Mouse (Mus musculus) intestine, embryonic 15.5 days (tissue): ENCODE results near the gene Tom1l1. TPM values are rescaled to one million over a fixed set of nuclear protein-coding genes. Genes with fewer than 3 reads are reported as not detected.

Experiments used
- ATAC-seq: fragments of 200-750 bp; cut with Nextera tagmentation; 2 replicates; pipeline ENCODE4 v1.8.0; 2017; ENCODE audit warnings: moderate TSS enrichment, moderate library complexity
- H3K27ac ChIP-seq: fragments of 300-500 bp; sonication (generic); 2 replicates; pipeline ENCODE4 v1.5.1; 2015; ENCODE audit warnings: mild to moderate bottlenecking, inconsistent platforms
- H3K27me3 ChIP-seq: fragments of 300-500 bp; sonication (generic); replicated peaks from 2 replicates; pipeline ENCODE4 v1.6.1; 2015; ENCODE audit warnings: inconsistent platforms
- H3K36me3 ChIP-seq: fragments of 300-500 bp; sonication (generic); 2 replicates; pipeline ENCODE4 v1.6.1; 2015; ENCODE audit warnings: inconsistent platforms
- H3K4me1 ChIP-seq: fragments of 300-500 bp; sonication (generic); replicated peaks from 2 replicates; pipeline ENCODE4 v1.6.1; 2015; ENCODE audit warnings: inconsistent platforms
- H3K4me2 ChIP-seq: fragments of 300-500 bp; sonication (generic); replicated peaks from 2 replicates; pipeline ENCODE4 v1.6.1; 2015; ENCODE audit warnings: mild to moderate bottlenecking, inconsistent platforms
- H3K4me3 ChIP-seq: fragments of 300-500 bp; sonication (generic); replicated peaks from 2 replicates; pipeline ENCODE4 v1.5.1; 2015; ENCODE audit warnings: inconsistent platforms
- H3K9ac ChIP-seq: fragments of 300-500 bp; sonication (generic); 2 replicates; pipeline ENCODE4 v1.6.1; 2015; ENCODE audit warnings: inconsistent platforms
- H3K9me3 ChIP-seq: fragments of 300-500 bp; sonication (generic); 2 replicates; pipeline ENCODE4 v1.6.1; 2016; ENCODE audit warnings: inconsistent platforms
- WGBS: fragments of 180-500 bp; shearing (Covaris S2); methylation state at CpG from one replicate; pipeline ENCODE4 v1.1.7; 2015; 5-methylcytosine and 5-hydroxymethylcytosine counted together
- polyA plus RNA-seq: library from polyadenylated mRNA; unstranded; fragments of >200 nt; fragmentation: Nextera tagmentation; extraction: Ambion mirVana; gene quantifications from 2 replicates; pipeline ENCODE4 v1.2.1, GENCODE M21; 2015

Gene Tom1l1
- polyA plus RNA-seq, 1 experiment from 2014 or later = 59.6 TPM

GRCm38 (mm10) chr11:90634661-90635060 lies 53.5 kb downstream of the Tom1l1 start:
- Histone ChIP-seq H3K9me3 (no peaks in the 10 kb centered on the region), H3K9ac (no peak overlapping the region), H3K4me1 (no peaks in the 10 kb centered on the region), H3K27ac (no peak overlapping the region), H3K36me3 (no peaks in the 10 kb centered on the region), H3K27me3 (no peaks in the 10 kb centered on the region), H3K4me3 (no peak overlapping the region), H3K4me2 (no peak overlapping the region)
- no peak for ATAC-seq
- WGBS = 88% methylated on average over 3 of the region's 3 CpGs

- Histone ChIP-seq H3K36me3 (no peaks in the 10 kb centered on the region), H3K9ac (no peak overlapping the region), H3K4me3 (no peak overlapping the region), H3K27me3 (no peaks in the 10 kb centered on the region), H3K27ac (no peak overlapping the region), H3K9me3 (no peaks in the 10 kb centered on the region), H3K4me2 (no peak overlapping the region), H3K4me1 (no peaks in the 10 kb centered on the region)
- ATAC-seq = no peak
- WGBS = 83% methylated on average over 2 of the region's 2 CpGs
Measured at GRCm38 (mm10) chr11:90632480-90632879, 55.7 kb downstream of the Tom1l1 start.

- Histone ChIP-seq H3K36me3 (no peaks in the 10 kb centered on the region), H3K4me2 (no peak overlapping the region), H3K4me1 (no peaks in the 10 kb centered on the region), H3K27ac (no peak overlapping the region), H3K9ac (no peak overlapping the region), H3K9me3 (no peaks in the 10 kb centered on the region), H3K27me3 (no peaks in the 10 kb centered on the region), H3K4me3 (no peak overlapping the region)
- WGBS = 79% methylated on average over 1 of the region's 1 CpGs
- no peak for ATAC-seq
Measured at GRCm38 (mm10) chr11:90627751-90628150, 60.4 kb downstream of the Tom1l1 start.

- 88% methylated on average over 1 of the region's 1 CpGs for WGBS
- H3K27me3 ChIP-seq = no peaks in the 10 kb centered on the region
- H3K36me3 ChIP-seq = no peaks in the 10 kb centered on the region
- H3K4me2 ChIP-seq = no peak overlapping the region
- H3K9me3 ChIP-seq = no peaks in the 10 kb centered on the region
- H3K4me3 ChIP-seq = no peak overlapping the region
- H3K4me1 ChIP-seq = no peaks in the 10 kb centered on the region
- no peak overlapping the region for H3K27ac ChIP-seq
- no peak overlapping the region for H3K9ac ChIP-seq
- ATAC-seq = no peak
Measured at GRCm38 (mm10) chr11:90625174-90625573, 63.0 kb downstream of the Tom1l1 start.

GRCm38 (mm10) chr11:90623477-90623876 lies 64.7 kb downstream of the Tom1l1 start:
- Histone ChIP-seq H3K4me1 (no peaks in the 10 kb centered on the region), H3K9ac (no peak overlapping the region), H3K9me3 (no peaks in the 10 kb centered on the region), H3K36me3 (no peaks in the 10 kb centered on the region), H3K4me3 (no peak overlapping the region), H3K4me2 (no peak overlapping the region), H3K27ac (no peak overlapping the region), H3K27me3 (no peaks in the 10 kb centered on the region)
- ATAC-seq = no peak
- WGBS = 57% methylated on average over 6 of the region's 6 CpGs

GRCm38 (mm10) chr11:90622500-90622899 lies 65.7 kb downstream of the Tom1l1 start:
- H3K9ac ChIP-seq = no peak overlapping the region
- H3K9me3 ChIP-seq = no peaks in the 10 kb centered on the region
- H3K4me3 ChIP-seq = no peak overlapping the region
- no peaks in the 10 kb centered on the region for H3K27me3 ChIP-seq
- 91% methylated on average over 7 of the region's 7 CpGs for WGBS
- ATAC-seq = no peak
- H3K4me2 ChIP-seq = no peak overlapping the region
- H3K4me1 ChIP-seq = no peaks in the 10 kb centered on the region
- no peaks in the 10 kb centered on the region for H3K36me3 ChIP-seq
- no peak overlapping the region for H3K27ac ChIP-seq

GRCm38 (mm10) chr11:90622044-90622443 lies 66.1 kb downstream of the Tom1l1 start:
- H3K27me3 ChIP-seq = no peaks in the 10 kb centered on the region
- H3K4me2 ChIP-seq = no peak overlapping the region
- no peak overlapping the region for H3K4me3 ChIP-seq
- no peak for ATAC-seq
- 91% methylated on average over 12 of the region's 12 CpGs for WGBS
- H3K4me1 ChIP-seq = no peaks in the 10 kb centered on the region
- H3K36me3 ChIP-seq = no peaks in the 10 kb centered on the region
- no peak overlapping the region for H3K9ac ChIP-seq
- no peaks in the 10 kb centered on the region for H3K9me3 ChIP-seq
- H3K27ac ChIP-seq = no peak overlapping the region

- Histone ChIP-seq H3K9me3 (no peaks in the 10 kb centered on the region), H3K27me3 (no peaks in the 10 kb centered on the region), H3K36me3 (no peaks in the 10 kb centered on the region), H3K4me2 (no peak overlapping the region), H3K4me1 (no peaks in the 10 kb centered on the region), H3K4me3 (no peak overlapping the region), H3K27ac (no peak overlapping the region), H3K9ac (no peak overlapping the region)
- ATAC-seq = no peak
Measured at GRCm38 (mm10) chr11:90616431-90616830, 71.7 kb downstream of the Tom1l1 start.

- 88% methylated on average over 6 of the region's 6 CpGs for WGBS
- H3K36me3 ChIP-seq = no peaks in the 10 kb centered on the region
- no peak for ATAC-seq
Measured at GRCm38 (mm10) chr11:90614743-90615142, 73.4 kb downstream of the Tom1l1 start.

GRCm38 (mm10) chr11:90612118-90612517 lies 76.0 kb downstream of the Tom1l1 start:
- no peak overlapping the region for H3K9ac ChIP-seq
- no peak overlapping the region for H3K4me2 ChIP-seq
- no peaks in the 10 kb centered on the region for H3K9me3 ChIP-seq
- ATAC-seq = no peak
- H3K4me1 ChIP-seq = no peaks in the 10 kb centered on the region
- H3K27me3 ChIP-seq = no peaks in the 10 kb centered on the region
- H3K36me3 ChIP-seq = no peaks in the 10 kb centered on the region
- H3K27ac ChIP-seq = no peak overlapping the region
- no peak overlapping the region for H3K4me3 ChIP-seq

More at GRCm38 (mm10) chr11:90614743-90615142, 73.4 kb downstream of the Tom1l1 start:
- Histone ChIP-seq H3K9me3 (no peaks in the 10 kb centered on the region), H3K9ac (no peak overlapping the region), H3K27ac (no peak overlapping the region), H3K27me3 (no peaks in the 10 kb centered on the region), H3K4me2 (no peak overlapping the region), H3K4me3 (no peak overlapping the region), H3K4me1 (no peaks in the 10 kb centered on the region)

GRCm38 (mm10) chr11:90603066-90603465 lies 85.1 kb downstream of the Tom1l1 start:
- no peaks in the 10 kb centered on the region for H3K4me1 ChIP-seq
- H3K27me3 ChIP-seq = no peaks in the 10 kb centered on the region
- no peak for ATAC-seq
- no peak overlapping the region for H3K27ac ChIP-seq
- H3K9ac ChIP-seq = no peak overlapping the region
- H3K4me3 ChIP-seq = no peak overlapping the region
- WGBS = 54% methylated on average over 2 of the region's 2 CpGs
- no peak overlapping the region for H3K4me2 ChIP-seq
- no peaks in the 10 kb centered on the region for H3K9me3 ChIP-seq
- H3K36me3 ChIP-seq = 0 out of 2 replicates have a peak, but pooled peaks cover 3% of the 10 kb centered on the region

GRCm38 (mm10) chr11:90595826-90596225 lies 92.3 kb downstream of the Tom1l1 start:
- Histone ChIP-seq H3K4me3 (no peak overlapping the region), H3K9me3 (no peaks in the 10 kb centered on the region), H3K27me3 (no peaks in the 10 kb centered on the region), H3K4me2 (no peak overlapping the region), H3K9ac (no peak overlapping the region), H3K27ac (no peak overlapping the region), H3K4me1 (no peaks in the 10 kb centered on the region), H3K36me3 (peaks cover 3% of the 10 kb centered on the region; the same call in 1 of the 2 replicates)
- ATAC-seq = no peak
- 89% methylated on average over 1 of the region's 1 CpGs for WGBS
